17 mouse cellular contexts compared by ENCODE assay signal in genomic region chr15:96275810-96276493, GRCm38 (mm10). TPM values are rescaled to one million over a fixed set of nuclear protein-coding genes. Genes with fewer than 3 reads are reported as not detected.
A peak's percentile ranks its signal among the peaks of the same experiment; 100 is the strongest.
DNase-seq lines count a peak whose midpoint lies in the region; ATAC-seq lines count a peak whose summit lies in the region.
"Had no signal": no experiment of that assay in that cellular context is flagged by ENCODE, and none has a peak within 500 bp of the region (broad histone marks: within the 10 kb centered on the region; RNA-seq: fewer than 3 reads in every experiment).

No protein-coding gene starts in this region.

- WGBS in heart, embryonic 10.5 days, result 47% methylated on average over 9 of the region's 9 CpGs
- 45% methylated on average over 9 of the region's 9 CpGs for WGBS in liver, embryonic 11.5 days

- peaks cover 53% of the 10 kb centered on the region for H3K36me3 ChIP-seq in heart, embryonic 10.5 days
- peaks cover 19% of the 10 kb centered on the region for H3K36me3 ChIP-seq in liver, embryonic 11.5 days (ENCODE audit: control insufficient read depth, insufficient read depth, low read length)

- H3K4me3 ChIP-seq in heart, embryonic 10.5 days, result no peak overlapping the region
- no peak overlapping the region for H3K4me3 ChIP-seq in liver, embryonic 11.5 days (ENCODE audit: low read depth, low read length)
- H3K4me3 ChIP-seq: hindbrain, embryonic 15.5 days; limb, embryonic 12.5 days; stomach, embryonic 15.5 days had no signal

- DNase-seq in heart, embryonic 10.5 days (ENCODE audit: low spot score), result no peak
- no peak for DNase-seq in heart, adult 8-10 months (ENCODE audit: low spot score)
- DNase-seq in spleen, adult 12 weeks (ENCODE audit: low spot score), result peak; percentile 7
- no peak for DNase-seq in spleen, postnatal 36 days (ENCODE audit: low spot score in 2 of 2)
- no peak for DNase-seq in liver, embryonic 11.5 days (ENCODE audit: low spot score)
- DNase-seq in layer of hippocampus, postnatal 10 days (ENCODE audit: low spot score in 2 of 2), result no peak
- DNase-seq in B cell, adult 2 months, result no peak
- DNase-seq: cerebellum, adult 9-10 months; embryo, embryonic 11 days; gastrocnemius, postnatal 25 days; kidney, adult 8-10 months; lung, postnatal 14 days had no signal

- ATAC-seq in liver, embryonic 11.5 days (replicated peaks; ENCODE audit: low FRiP score), result peak; percentile 82
- ATAC-seq in megakaryocyte-erythroid progenitor cell, adult 5-6 weeks (replicated peaks; ENCODE audit: low FRiP score, low TSS enrichment, poor library complexity, severe bottlenecking), result peak; percentile 85
- ATAC-seq: midbrain, embryonic 16.5 days had no signal

- peak overlapping the region; percentile 25; the same call in 1 of the 2 replicates for H3K27ac ChIP-seq in heart, embryonic 10.5 days
- peak overlapping the region; percentile 78 for H3K27ac ChIP-seq in liver, embryonic 11.5 days (ENCODE audit: low read depth, low read length)
- H3K27ac ChIP-seq: hindbrain, embryonic 15.5 days; limb, embryonic 12.5 days; stomach, embryonic 15.5 days had no signal

- H3K9ac ChIP-seq in liver, embryonic 11.5 days (ENCODE audit: low read depth, low read length), result no peak overlapping the region
- H3K9ac ChIP-seq: hindbrain, embryonic 15.5 days; limb, embryonic 12.5 days; stomach, embryonic 15.5 days had no signal

- H3K27me3 ChIP-seq in heart, embryonic 10.5 days (ENCODE audit: insufficient read depth, poor library complexity, severe bottlenecking), result no peaks in the 10 kb centered on the region
- no peaks in the 10 kb centered on the region for H3K27me3 ChIP-seq in liver, embryonic 11.5 days (replicated peaks; ENCODE audit: control insufficient read depth, insufficient read depth, low read length)
- H3K27me3 ChIP-seq: hindbrain, embryonic 15.5 days; limb, embryonic 12.5 days; stomach, embryonic 15.5 days had no signal

- H3K4me1 ChIP-seq in heart, embryonic 10.5 days, result peaks cover 66% of the 10 kb centered on the region
- H3K4me1 ChIP-seq in liver, embryonic 11.5 days (replicated peaks; ENCODE audit: control insufficient read depth, insufficient read depth, low read length), result peaks cover 21% of the 10 kb centered on the region

- peak overlapping the region; percentile 42 for H3K4me2 ChIP-seq in liver, embryonic 11.5 days
- H3K4me2 ChIP-seq: hindbrain, embryonic 15.5 days; limb, embryonic 12.5 days; stomach, embryonic 15.5 days had no signal

- no peaks in the 10 kb centered on the region for H3K9me3 ChIP-seq in heart, embryonic 10.5 days
- H3K9me3 ChIP-seq in liver, embryonic 11.5 days (ENCODE audit: control insufficient read depth, low read length), result no peaks in the 10 kb centered on the region
- H3K9me3 ChIP-seq: hindbrain, embryonic 15.5 days; stomach, embryonic 15.5 days had no signal

RNA-seq across cellular contexts. Expression of gene Arid2, which starts 11.4 kb away (rescaled TPM):
- polyA plus RNA-seq in heart, embryonic 10.5 days (2016; fragmentation: Nextera tagmentation; extraction: Ambion mirVana), result 18.3 and 22.0 TPM in 2 replicates
- total RNA-seq in heart, adult 8-10 months (2022), result 10 to 100 TPM; 18.8 to 22.3 (median 21.2) TPM
- 24.8 and 25.8 TPM in 2 replicates for polyA plus RNA-seq in liver, embryonic 11.5 days (2014; fragmentation: Nextera tagmentation; extraction: Ambion mirVana)
- 91.7 and 92.2 TPM in 2 replicates for total RNA-seq in megakaryocyte-erythroid progenitor cell, adult 5-6 weeks (2014; fragmentation: Nextera tagmentation)
- 46.8 and 64.6 TPM in 2 replicates for total RNA-seq in megakaryocyte-erythroid progenitor cell, adult 5-6 weeks (2017)
- total RNA-seq in layer of hippocampus, postnatal 10 days (2021), result 10 to 100 TPM; 43.7 to 46.0 TPM
